Mouse (Mus musculus) spleen, adult 2 months (tissue): ENCODE results near the gene Cyct. TPM values are rescaled to one million over a fixed set of nuclear protein-coding genes. Genes with fewer than 3 reads are reported as not detected.

Source experiments
- DNase-seq, 2 experiments: peaks; one replicate each; pipeline versions ENCODE4 v3.0.0 to v3.0.0-alpha.2; 2012 to 2021; ENCODE audit warnings: low spot score in 2 of 2, low read depth in 1 of 2
- H3K27ac ChIP-seq: fragments of 200-500 bp; 2 replicates; pipeline ENCODE4 v1.5.1; 2012; ENCODE audit warnings: low read length, inconsistent platforms; ENCODE audit not compliant: insufficient read depth
- H3K27me3 ChIP-seq: fragments of 200-500 bp; 2 replicates; pipeline ENCODE4 v1.6.1; 2012; ENCODE audit warnings: mild to moderate bottlenecking, moderate library complexity, low read length, inconsistent platforms; ENCODE audit not compliant: control insufficient read depth, insufficient read depth
- H3K36me3 ChIP-seq: fragments of 200-500 bp; 2 replicates; pipeline ENCODE4 v1.6.1; 2012; ENCODE audit warnings: mild to moderate bottlenecking, low read length, inconsistent platforms; ENCODE audit not compliant: control insufficient read depth, insufficient read depth
- H3K4me1 ChIP-seq: fragments of 200-500 bp; 2 replicates; pipeline ENCODE4 v1.6.1; 2011; ENCODE audit warnings: inconsistent platforms; ENCODE audit not compliant: control insufficient read depth, insufficient read depth, insufficient read length
- H3K4me3 ChIP-seq: fragments of 200-500 bp; 2 replicates; pipeline ENCODE4 v1.5.1; 2011; ENCODE audit warnings: mild to moderate bottlenecking, inconsistent platforms; ENCODE audit not compliant: insufficient read depth, insufficient read length; ENCODE audit errors: extremely low read depth
- CTCF ChIP-seq: fragments of 200-500 bp; IDR thresholded peaks from 2 replicates; pipeline ENCODE4 v1.5.1; 2011; ENCODE audit warnings: mild to moderate bottlenecking, inconsistent platforms; ENCODE audit not compliant: insufficient read depth, insufficient read length, insufficient replicate concordance; ENCODE audit errors: extremely low read depth
- POLR2A ChIP-seq: fragments of 200-500 bp; IDR thresholded peaks from 2 replicates; pipeline ENCODE4 v1.6.1; 2011; ENCODE audit warnings: low read depth, low read length, inconsistent platforms
- WGBS: fragments of 180-500 bp; shearing (Covaris S2); methylation state at CpG from one replicate; pipeline ENCODE4 v1.1.7; 2018; 5-methylcytosine and 5-hydroxymethylcytosine counted together
- polyA plus RNA-seq: library from polyadenylated mRNA; depleted of rRNA; stranded (reverse); fragments of >200 nt; gene quantifications from 2 replicates; pipeline ENCODE4 v1.2.3, GENCODE M21; 2012

Gene Cyct
- polyA plus RNA-seq, 1 experiment: not detected

- WGBS: 20% methylated on average over 40 of the region's 41 CpGs
- H3K4me3 ChIP-seq: no peak within 1 kb of the TSS; the same call in 1 of the 2 replicates
- no peak for DNase-seq
Measured at GRCm38 (mm10) chr2:76338215-76339156, 21.8 kb downstream of the Cyct start, which contains the start of gene Pde11a. TSS of gene Pde11a (minus strand) at chr2:76338774.

GRCm38 (mm10) chr2:76334596-76334995 lies 25.7 kb downstream of the Cyct start:
- no peak overlapping the region for H3K27ac ChIP-seq
- peaks cover 5% of the 10 kb centered on the region; the same call in 1 of the 2 replicates for H3K27me3 ChIP-seq
- H3K4me1 ChIP-seq: no peaks in the 10 kb centered on the region; the same call in 1 of the 2 replicates
- no peak overlapping the region for H3K4me3 ChIP-seq
- TF ChIP-seq CTCF (no peak), POLR2A (no peak)
- H3K36me3 ChIP-seq: no peaks in the 10 kb centered on the region
- DNase-seq: no peak
- WGBS: 79% methylated on average over 5 of the region's 5 CpGs

More at GRCm38 (mm10) chr2:76338215-76339156, 21.8 kb downstream of the Cyct start, which contains the start of gene Pde11a:
- Histone ChIP-seq H3K27me3 (peaks cover 5% of the 10 kb centered on the region; the same call in 1 of the 2 replicates), H3K36me3 (no peaks in the 10 kb centered on the region), H3K27ac (no peak within 1 kb of the TSS), H3K4me1 (no peaks in the 10 kb centered on the region; the same call in 1 of the 2 replicates)
- TF ChIP-seq CTCF: no peak
- no peak for TF ChIP-seq POLR2A

- Histone ChIP-seq H3K27me3 (no peaks in the 10 kb centered on the region), H3K4me3 (no peak overlapping the region), H3K27ac (no peak overlapping the region), H3K4me1 (no peaks in the 10 kb centered on the region), H3K36me3 (no peaks in the 10 kb centered on the region)
- no peak for DNase-seq
- TF ChIP-seq POLR2A: no peak
- no peak for TF ChIP-seq CTCF
- WGBS: 64% methylated on average over 11 of the region's 11 CpGs
Measured at GRCm38 (mm10) chr2:76332161-76332805, 28.0 kb downstream of the Cyct start.

- Histone ChIP-seq H3K4me3 (no peak overlapping the region), H3K36me3 (no peaks in the 10 kb centered on the region), H3K27me3 (no peaks in the 10 kb centered on the region), H3K27ac (no peak overlapping the region), H3K4me1 (no peaks in the 10 kb centered on the region)
- no peak for DNase-seq
- WGBS: 89% methylated on average over 5 of the region's 5 CpGs
- TF ChIP-seq CTCF (no peak), POLR2A (no peak)
Measured at GRCm38 (mm10) chr2:76330081-76330480, 30.2 kb downstream of the Cyct start.

GRCm38 (mm10) chr2:76326161-76326560 lies 34.1 kb downstream of the Cyct start:
- DNase-seq: no peak
- Histone ChIP-seq H3K4me1 (no peaks in the 10 kb centered on the region), H3K4me3 (no peak overlapping the region), H3K27me3 (no peaks in the 10 kb centered on the region; the same call in 1 of the 2 replicates), H3K36me3 (no peaks in the 10 kb centered on the region), H3K27ac (no peak overlapping the region)
- WGBS: 81% methylated on average over 3 of the region's 3 CpGs
- no peak for TF ChIP-seq CTCF
- TF ChIP-seq POLR2A: no peak

- H3K36me3 ChIP-seq: no peaks in the 10 kb centered on the region
- H3K4me3 ChIP-seq: no peak overlapping the region
- no peak overlapping the region for H3K27ac ChIP-seq
- TF ChIP-seq POLR2A: no peak
- TF ChIP-seq CTCF: no peak
- no peaks in the 10 kb centered on the region for H3K4me1 ChIP-seq
- 92% methylated on average over 5 of the region's 5 CpGs for WGBS
- no peak for DNase-seq
- H3K27me3 ChIP-seq: no peaks in the 10 kb centered on the region; the same call in 1 of the 2 replicates
Measured at GRCm38 (mm10) chr2:76324463-76324862, 35.8 kb downstream of the Cyct start.
